Mouse (Mus musculus): ENCODE data around the gene Kcnh2. TPM values are rescaled to one million over a fixed set of nuclear protein-coding genes. Genes with fewer than 3 reads are reported as not detected.
A peak's percentile ranks its signal among the peaks of the same experiment; 100 is the strongest.

Kcnh2 gene
- total and polyA plus RNA-seq, 3 experiments = 1.8 to 6.8 TPM; not detected in 1

- TF ChIP-seq UBTF (IDR thresholded peaks at IDR 0.05; ENCODE audit: borderline replicate concordance, insufficient read depth, low read depth, low read length) (no peak), NELFE (IDR thresholded peaks at IDR 0.05; ENCODE audit: low read depth, low read length) (no peak), USF2 (IDR thresholded peaks at IDR 0.05; ENCODE audit: borderline replicate concordance in 1 of 2, insufficient read depth in 1 of 2, low read depth in 1 of 2, low read length in 2 of 2) (no peak), RCOR1 (IDR thresholded peaks at IDR 0.05; ENCODE audit: low read depth, low read length) (no peak), MYB (IDR thresholded peaks at IDR 0.05; ENCODE audit: low read depth, low read length) (no peak), CHD1 (IDR thresholded peaks at IDR 0.05; ENCODE audit: low read depth, low read length) (no peak), E2F4 (IDR thresholded peaks at IDR 0.05; ENCODE audit: borderline replicate concordance, low read depth, low read length) (no peak), POLR2A (IDR thresholded peaks at IDR 0.05; ENCODE audit: control insufficient read depth in 1 of 2, insufficient read depth in 1 of 2, low read depth in 1 of 2, low read length in 2 of 2, poor library complexity in 1 of 2) (no peak), TBP (IDR thresholded peaks at IDR 0.05; ENCODE audit: low read depth, low read length) (0 out of 2 replicates have a peak, but pooled peaks have one; percentile 22), ZKSCAN1 (IDR thresholded peaks at IDR 0.05; ENCODE audit: low read depth, low read length) (no peak), GATA1 (IDR thresholded peaks at IDR 0.05; ENCODE audit: low read depth, low read length) (no peak), NRF1 (IDR thresholded peaks at IDR 0.05; ENCODE audit: insufficient read depth, low read depth, low read length, poor library complexity, severe bottlenecking) (no peak), KAT2A (conservative IDR thresholded peaks at IDR 0.05; ENCODE audit: low read depth, low read length) (no peak)
These were observed 9.5 kb upstream of the Kcnh2 start (continued) for GRCm38 (mm10) chr5:24360792-24361454.

- H3K9me3 ChIP-seq (replicated peaks; ENCODE audit: insufficient read depth, low read length) = no peaks in the 10 kb centered on the region
- peak; percentile 90 for DNase-seq (ENCODE audit: low read depth, low spot score)
- H3K4me1 ChIP-seq (ENCODE audit: control insufficient read depth in 1 of 2, insufficient read depth in 2 of 2, low read length in 2 of 2) = peaks cover 0 to 5% of the 10 kb centered on the region in 2 experiments; a peak in 2 of 4 replicates
- no peaks in the 10 kb centered on the region for H3K79me2 ChIP-seq (ENCODE audit: control insufficient read depth, insufficient read depth, low read length, poor library complexity)
- peaks cover 0 to 2% of the 10 kb centered on the region in 2 experiments; a peak in 3 of 4 replicates for H3K27me3 ChIP-seq (ENCODE audit: control insufficient read depth in 1 of 2, insufficient read depth in 2 of 2, low read length in 2 of 2)
- no peaks in the 10 kb centered on the region for H3K36me3 ChIP-seq (ENCODE audit: control insufficient read depth in 1 of 2, insufficient read depth in 2 of 2, low read length in 2 of 2)
- no peak for TF ChIP-seq MYB (IDR thresholded peaks at IDR 0.05; ENCODE audit: low read depth, low read length)
- TF ChIP-seq GATA1 (IDR thresholded peaks at IDR 0.05; ENCODE audit: low read depth, low read length) = no peak
- peak; percentile 43 for TF ChIP-seq ZC3H11A (IDR thresholded peaks at IDR 0.05; ENCODE audit: low read depth, low read length)
- peak; percentile 41 for TF ChIP-seq RAD21 (IDR thresholded peaks at IDR 0.05; ENCODE audit: low read depth, low read length)
- TF ChIP-seq POLR2A (IDR thresholded peaks at IDR 0.05; ENCODE audit: control insufficient read depth in 1 of 2, insufficient read depth in 1 of 2, low read depth in 1 of 2, low read length in 2 of 2, poor library complexity in 1 of 2) = no peak
- no peak for TF ChIP-seq TAL1 (IDR thresholded peaks at IDR 0.05; ENCODE audit: low read length)
- peak; percentile 84 for TF ChIP-seq MXI1 (IDR thresholded peaks at IDR 0.05; ENCODE audit: low read depth, low read length)
- TF ChIP-seq EP300 (IDR thresholded peaks at IDR 0.05; ENCODE audit: low read depth in 1 of 2, low read length in 2 of 2) = no peak
- TF ChIP-seq SMC3 (IDR thresholded peaks at IDR 0.05; ENCODE audit: low read depth, low read length) = peak; percentile 70
- TF ChIP-seq SIN3A (IDR thresholded peaks at IDR 0.05; ENCODE audit: low read length) = peak; percentile 92
- peak; percentile 28 to 58 (median 46) for TF ChIP-seq CTCF (IDR thresholded peaks at IDR 0.05 in 2 of 3, conservative IDR thresholded peaks at IDR 0.05 in 1 of 3; ENCODE audit: control insufficient read depth in 1 of 3, insufficient read depth in 1 of 3, low read depth in 2 of 3, low read length in 3 of 3, poor library complexity in 1 of 3, severe bottlenecking in 1 of 3)
- H3K9ac ChIP-seq (ENCODE audit: control insufficient read depth, low read depth, low read length, poor library complexity, severe bottlenecking) = no peak overlapping the region
- no peak overlapping the region for H3K27ac ChIP-seq (ENCODE audit: control insufficient read depth, low read depth, low read length)
- no peak overlapping the region for H3K4me3 ChIP-seq (ENCODE audit: control insufficient read depth in 1 of 2, insufficient read depth in 1 of 2, low read depth in 2 of 2, low read length in 2 of 2)
These were observed 6.1 kb upstream of the Kcnh2 start for GRCm38 (mm10) chr5:24357461-24357860.
